Mouse (Mus musculus) C2C12 (cell line): Measurements from ENCODE around the gene Auts2. TPM values are rescaled to one million over a fixed set of nuclear protein-coding genes. Genes with fewer than 3 reads are reported as not detected.

Experiments used
- H3K27me3 ChIP-seq: one replicate; pipeline ENCODE4 v1.6.1; 2011; ENCODE audit not compliant: control insufficient read depth, insufficient read depth, insufficient read length
- H3K36me3 ChIP-seq: one replicate; pipeline ENCODE4 v1.6.1; 2011; ENCODE audit not compliant: control insufficient read depth, insufficient read depth
- H3K4me3 ChIP-seq: one replicate; pipeline ENCODE4 v1.5.1; 2011; ENCODE audit warnings: mild to moderate bottlenecking, control low read depth; ENCODE audit not compliant: poor library complexity, insufficient read depth, severe bottlenecking
- H3K79me2 ChIP-seq: one replicate; pipeline ENCODE4 v1.6.1; 2011; ENCODE audit not compliant: control insufficient read depth, insufficient read depth
- H3K79me3 ChIP-seq: one replicate; pipeline ENCODE4 v1.6.1; 2011; ENCODE audit warnings: low read depth, control low read depth
- H3ac ChIP-seq: one replicate; pipeline ENCODE3; 2011; ENCODE audit warnings: low read depth; ENCODE audit not compliant: control insufficient read depth, insufficient read length
- CEBPB ChIP-seq: IDR thresholded peaks from one replicate; pipeline ENCODE4 v1.6.1; 2011; ENCODE audit warnings: low read depth, mild to moderate bottlenecking, control low read depth, moderate library complexity
- CTCF ChIP-seq: IDR thresholded peaks from one replicate; pipeline ENCODE4 v1.5.1; 2011; ENCODE audit not compliant: control insufficient read depth, insufficient read depth, insufficient read length
- FOSL1 ChIP-seq: IDR thresholded peaks from one replicate; pipeline ENCODE4 v1.8.0; 2011; ENCODE audit warnings: mild to moderate bottlenecking, low read length; ENCODE audit not compliant: poor library complexity, insufficient read depth, severe bottlenecking
- MAX ChIP-seq: IDR thresholded peaks from one replicate; pipeline ENCODE4 v1.6.1; 2011; ENCODE audit warnings: mild to moderate bottlenecking, control low read depth
- MYOD1 ChIP-seq: IDR thresholded peaks from one replicate; pipeline ENCODE4 v1.6.1; 2011; ENCODE audit warnings: low read depth; ENCODE audit not compliant: control insufficient read depth, insufficient read length
- MYOG ChIP-seq: IDR thresholded peaks from one replicate; pipeline ENCODE4 v1.6.1; 2011; ENCODE audit not compliant: control insufficient read depth, insufficient read length; ENCODE audit errors: extremely low read depth
- USF1 ChIP-seq: IDR thresholded peaks from one replicate; pipeline ENCODE4 v1.6.1; 2011; ENCODE audit warnings: low read depth, mild to moderate bottlenecking, control low read depth, moderate library complexity
- polyA plus RNA-seq: library from polyadenylated mRNA; unstranded; fragments of >200 nt; fragmentation: generic; extraction: Trizol; gene quantifications from one replicate; pipeline ENCODE4 v1.2.1, GENCODE M21; 2012; ENCODE audit warnings: missing spikeins

The Auts2 gene
- polyA plus RNA-seq, 1 experiment, result 8.4 TPM

DNA sequence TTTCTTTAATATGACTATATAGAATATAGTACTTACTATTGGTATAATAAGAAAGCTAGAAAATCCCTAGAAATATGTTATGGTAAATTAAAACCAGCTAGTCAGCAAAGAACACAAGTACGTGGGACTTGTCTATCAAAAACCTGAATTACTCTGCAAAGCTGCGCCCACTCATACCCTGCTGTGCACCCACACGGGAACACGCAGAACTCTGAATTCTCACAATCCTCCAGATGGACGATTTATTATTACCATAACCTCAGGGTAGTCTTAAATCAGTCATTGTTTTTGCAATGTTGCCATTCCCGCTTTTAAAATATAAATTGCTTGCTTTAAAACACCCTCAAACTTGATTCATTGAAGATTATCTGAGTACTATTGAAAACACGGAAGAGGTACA, 84.6 kb downstream of the Auts2 start:
- Histone ChIP-seq H3K4me3 (no peak overlapping the region), H3K27me3 (no peaks in the 10 kb centered on the region)
- TF ChIP-seq FOSL1 (no peak), MAX (no peak), CTCF (no peak), USF1 (no peak), MYOD1 (no peak)

DNA sequence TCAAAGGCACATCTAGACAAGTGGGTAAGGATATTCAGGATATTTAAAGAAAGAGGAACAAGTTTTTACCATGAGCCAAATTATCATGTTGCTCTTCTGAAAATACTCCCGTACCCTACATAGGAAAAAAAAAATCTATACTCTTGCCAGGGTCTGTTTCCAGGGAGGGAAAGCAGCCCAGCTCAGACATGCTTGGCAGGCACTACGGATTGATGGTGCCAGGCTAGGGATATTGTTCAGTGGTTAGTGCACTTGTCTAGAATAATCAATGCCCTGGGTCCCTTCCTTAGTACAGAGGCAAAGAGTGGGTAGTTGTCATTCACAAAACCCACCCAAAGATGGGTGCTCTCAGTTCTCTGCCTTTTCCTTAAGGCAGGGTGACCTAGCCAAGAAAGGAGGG, 90.8 kb downstream of the Auts2 start:
- TF ChIP-seq MYOG (no peak), USF1 (no peak), MAX (no peak), CTCF (no peak), MYOD1 (no peak), FOSL1 (no peak), CEBPB (no peak)
- H3K79me2 ChIP-seq, result no peaks in the 10 kb centered on the region
- H3K4me3 ChIP-seq, result no peak overlapping the region
- H3ac ChIP-seq, result no peak overlapping the region
- no peaks in the 10 kb centered on the region for H3K27me3 ChIP-seq
- H3K36me3 ChIP-seq, result no peaks in the 10 kb centered on the region
- no peaks in the 10 kb centered on the region for H3K79me3 ChIP-seq

More for the DNA sequence above, 84.6 kb downstream of the Auts2 start:
- Histone ChIP-seq H3K36me3 (no peaks in the 10 kb centered on the region), H3ac (no peak overlapping the region), H3K79me2 (no peaks in the 10 kb centered on the region), H3K79me3 (no peaks in the 10 kb centered on the region)

DNA sequence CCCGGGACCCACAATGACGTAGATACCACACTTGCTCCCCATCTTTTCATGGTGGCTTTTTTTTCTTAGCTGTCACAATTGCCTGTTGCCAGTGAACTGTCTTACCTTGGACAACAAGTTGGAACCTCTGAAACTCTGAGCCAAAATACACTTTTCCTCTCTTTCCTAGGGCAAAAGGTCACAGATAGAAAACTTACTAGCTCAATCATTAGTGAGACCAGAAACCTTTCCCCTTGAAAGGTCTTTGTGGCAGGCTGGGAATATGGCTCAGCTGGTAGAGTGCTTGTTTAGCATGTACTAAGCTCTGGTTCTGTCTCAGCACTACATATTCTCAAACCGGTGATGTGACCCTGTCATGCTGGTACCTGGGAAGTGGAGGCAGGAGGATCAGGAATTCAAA, 93.1 kb downstream of the Auts2 start:
- no peaks in the 10 kb centered on the region for H3K79me2 ChIP-seq
- no peak overlapping the region for H3ac ChIP-seq
- H3K79me3 ChIP-seq, result no peaks in the 10 kb centered on the region
- no peaks in the 10 kb centered on the region for H3K36me3 ChIP-seq
- no peaks in the 10 kb centered on the region for H3K27me3 ChIP-seq
- TF ChIP-seq FOSL1 (no peak), USF1 (no peak), MYOD1 (no peak), MAX (no peak), CTCF (no peak), CEBPB (no peak), MYOG (no peak)
- no peak overlapping the region for H3K4me3 ChIP-seq

DNA sequence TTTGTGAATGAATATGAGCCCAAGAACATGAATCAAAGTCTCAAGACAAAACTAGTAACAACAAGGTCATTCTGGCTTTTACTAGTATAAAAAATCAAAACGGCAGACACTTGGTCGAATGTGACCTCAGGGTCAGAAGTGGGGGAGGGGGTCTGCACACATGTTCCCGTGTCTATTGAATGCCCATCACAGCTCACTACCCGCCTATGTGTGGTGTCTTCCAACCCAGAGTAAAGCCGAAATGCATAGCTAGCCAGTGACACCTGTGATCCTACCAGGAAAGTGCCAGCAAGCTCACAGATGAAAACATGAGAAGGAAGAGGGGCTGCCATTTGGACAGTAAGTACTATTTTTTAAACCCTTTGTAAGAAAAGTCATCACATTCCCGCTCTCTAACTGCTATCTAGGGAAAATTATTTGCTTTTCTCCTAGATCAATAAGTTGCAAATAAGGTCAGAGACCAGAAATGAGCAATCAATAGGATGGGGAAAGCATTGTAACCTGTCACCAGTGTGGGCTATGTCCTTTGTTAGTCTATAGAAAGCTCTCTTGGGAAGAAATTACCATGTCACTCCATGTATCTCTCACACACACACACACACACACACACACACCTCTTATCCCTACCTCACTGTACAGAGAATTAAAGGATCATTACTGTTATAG, 94.6 kb downstream of the Auts2 start:
- Histone ChIP-seq H3K79me3 (no peaks in the 10 kb centered on the region), H3ac (no peak overlapping the region), H3K79me2 (no peaks in the 10 kb centered on the region), H3K36me3 (no peaks in the 10 kb centered on the region), H3K27me3 (no peaks in the 10 kb centered on the region), H3K4me3 (no peak overlapping the region)
- TF ChIP-seq FOSL1 (no peak), MYOG (no peak), CTCF (no peak), MAX (no peak), MYOD1 (no peak), CEBPB (no peak), USF1 (no peak)

DNA sequence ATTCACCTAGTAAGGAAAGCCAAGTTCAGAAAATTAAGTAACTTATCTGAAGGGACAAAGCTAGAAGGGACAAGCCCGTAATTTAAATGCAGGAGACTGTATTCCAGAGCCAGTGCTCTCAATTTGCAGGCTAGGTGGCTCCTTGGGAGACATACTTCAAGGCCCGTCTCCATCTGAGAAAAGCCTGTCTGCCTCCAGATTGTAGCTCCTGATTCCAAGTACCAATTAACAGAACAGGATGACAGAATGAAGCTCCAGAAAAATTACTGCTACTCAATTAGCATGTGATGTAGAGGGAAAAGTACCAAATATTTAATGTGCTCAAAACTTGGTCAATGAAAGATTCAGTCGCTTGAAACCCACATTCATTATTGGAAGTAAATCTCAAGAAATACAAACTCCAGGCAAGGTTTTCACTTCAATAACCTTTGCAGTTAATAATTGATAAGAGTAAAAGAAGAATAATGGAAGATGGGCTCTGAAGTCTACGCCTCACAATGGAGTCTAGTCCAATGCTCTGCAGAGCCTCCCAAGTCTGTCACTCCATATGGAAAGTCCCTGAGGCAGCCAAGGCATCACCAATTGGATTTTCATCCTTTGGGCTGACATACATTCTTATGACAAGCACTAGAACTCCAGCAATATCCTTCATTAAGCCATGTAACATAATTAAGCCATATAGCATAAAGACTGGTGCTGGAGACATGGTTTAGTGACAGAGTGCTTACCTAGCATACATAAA, 97.8 kb downstream of the Auts2 start:
- Histone ChIP-seq H3K79me3 (no peaks in the 10 kb centered on the region), H3K4me3 (no peak overlapping the region), H3K79me2 (no peaks in the 10 kb centered on the region), H3K36me3 (no peaks in the 10 kb centered on the region), H3ac (no peak overlapping the region), H3K27me3 (no peaks in the 10 kb centered on the region)
- TF ChIP-seq MYOD1, result no peak
- TF ChIP-seq USF1, result no peak
- no peak for TF ChIP-seq MAX
- TF ChIP-seq FOSL1, result no peak
- TF ChIP-seq CTCF, result no peak
- TF ChIP-seq MYOG, result no peak
- TF ChIP-seq CEBPB, result no peak
